Mouse (Mus musculus) myocyte (in vitro differentiated cells): ENCODE measurements around the gene Nepn. TPM values are rescaled to one million over a fixed set of nuclear protein-coding genes. Genes with fewer than 3 reads are reported as not detected.

Experiments used
- H3K27me3 ChIP-seq: one replicate; pipeline ENCODE4 v1.6.1; 2011; ENCODE audit not compliant: control insufficient read depth, insufficient read depth, insufficient read length
- H3K36me3 ChIP-seq: one replicate; pipeline ENCODE4 v1.6.1; 2011; ENCODE audit not compliant: control insufficient read depth, insufficient read depth
- H3K4me2 ChIP-seq: one replicate; pipeline ENCODE4 v1.6.1; 2011; ENCODE audit warnings: low read depth, control low read depth
- H3K4me3 ChIP-seq: one replicate; pipeline ENCODE4 v1.5.1; 2011; ENCODE audit warnings: mild to moderate bottlenecking, control low read depth, moderate library complexity
- H3K79me2 ChIP-seq: one replicate; pipeline ENCODE4 v1.6.1; 2011; ENCODE audit not compliant: control insufficient read depth, insufficient read depth
- H3ac ChIP-seq: one replicate; pipeline ENCODE4 v1.6.1; 2011; ENCODE audit not compliant: control insufficient read depth, insufficient read length
- CEBPB ChIP-seq: IDR thresholded peaks from 2 replicates; pipeline ENCODE4 v1.6.1; 2011; ENCODE audit warnings: mild to moderate bottlenecking, moderate library complexity; ENCODE audit not compliant: poor library complexity, insufficient read depth, severe bottlenecking
- E2F4 ChIP-seq: IDR thresholded peaks from one replicate; pipeline ENCODE4 v1.6.1; 2011; ENCODE audit warnings: mild to moderate bottlenecking, control low read depth, moderate library complexity; ENCODE audit not compliant: insufficient read depth
- MAX ChIP-seq: IDR thresholded peaks from one replicate; pipeline ENCODE4 v1.6.1; 2011; ENCODE audit warnings: low read depth, mild to moderate bottlenecking, control low read depth
- MYOD1 ChIP-seq, 3 experiments: IDR thresholded peaks; one replicate each; pipeline ENCODE4 v1.6.1; 2011; ENCODE audit warnings: control low read depth in 2 of 3, low read depth in 2 of 3, mild to moderate bottlenecking in 2 of 3, moderate library complexity in 1 of 3; ENCODE audit not compliant: insufficient read length in 2 of 3, control insufficient read depth in 1 of 3
- MYOG ChIP-seq, 3 experiments: IDR thresholded peaks; one replicate each; pipeline ENCODE4 v1.6.1; 2011; ENCODE audit warnings: control low read depth in 2 of 3, low read depth in 2 of 3, mild to moderate bottlenecking in 2 of 3; ENCODE audit not compliant: insufficient read length in 2 of 3, control insufficient read depth in 1 of 3, insufficient read depth in 1 of 3
- POLR2A ChIP-seq: IDR thresholded peaks from one replicate; pipeline ENCODE4 v1.6.1; 2011; ENCODE audit warnings: low read depth, mild to moderate bottlenecking, control low read depth, moderate library complexity; ENCODE audit not compliant: insufficient read length
- POLR2AphosphoS2 ChIP-seq: IDR thresholded peaks from one replicate; pipeline ENCODE4 v1.6.1; 2011; ENCODE audit warnings: low read depth, control low read depth; ENCODE audit not compliant: insufficient read length
- REST ChIP-seq: IDR thresholded peaks from one replicate; pipeline ENCODE4 v1.6.1; 2011; ENCODE audit warnings: mild to moderate bottlenecking, control low read depth, moderate library complexity; ENCODE audit not compliant: insufficient read depth, insufficient read length
- SRF ChIP-seq: IDR thresholded peaks from one replicate; pipeline ENCODE4 v1.6.1; 2011; ENCODE audit warnings: low read depth; ENCODE audit not compliant: control insufficient read depth, insufficient read length
- TCF12 ChIP-seq: IDR thresholded peaks from one replicate; pipeline ENCODE4 v1.6.1; 2011; ENCODE audit warnings: mild to moderate bottlenecking, control low read depth; ENCODE audit not compliant: poor library complexity, insufficient read depth, severe bottlenecking
- TCF3 ChIP-seq: IDR thresholded peaks from one replicate; pipeline ENCODE4 v1.6.1; 2011; ENCODE audit warnings: low read depth, control low read depth; ENCODE audit not compliant: insufficient read length
- USF1 ChIP-seq: IDR thresholded peaks from one replicate; pipeline ENCODE4 v1.6.1; 2011; ENCODE audit warnings: low read depth, mild to moderate bottlenecking, control low read depth, moderate library complexity
- polyA plus RNA-seq: library from polyadenylated mRNA; unstranded; fragments of >200 nt; fragmentation: generic; extraction: Trizol; gene quantifications from one replicate; pipeline ENCODE4 v1.2.1, GENCODE M21; 2012; ENCODE audit warnings: missing spikeins

Nepn gene
- polyA plus RNA-seq, 1 experiment: 0.02 TPM

DNA sequence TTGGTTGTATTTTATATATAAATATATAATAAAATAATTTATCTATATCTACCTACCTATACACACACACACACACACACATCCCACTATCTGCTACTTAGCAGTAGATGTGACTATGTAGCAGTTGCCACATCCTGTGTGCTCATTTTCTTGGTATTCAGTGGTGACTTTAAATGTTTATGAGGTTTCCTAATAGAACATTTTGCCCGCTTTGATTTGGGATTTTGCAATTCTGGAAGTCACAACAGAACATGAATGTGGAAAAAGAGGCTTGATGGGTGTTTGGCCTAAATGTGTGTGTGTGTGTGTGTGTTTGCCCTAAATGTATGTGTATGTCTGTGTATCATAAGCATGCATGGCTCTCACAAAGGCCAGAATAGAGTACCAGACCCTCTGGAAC, 5.2 kb upstream of the Nepn start:
- no peak overlapping the region for H3ac ChIP-seq
- no peaks in the 10 kb centered on the region for H3K36me3 ChIP-seq
- no peaks in the 10 kb centered on the region for H3K27me3 ChIP-seq
- TF ChIP-seq CEBPB (peak; percentile 51; the same call in 1 of the 2 replicates), MAX (no peak)
- peak overlapping the region; percentile 25 for H3K4me2 ChIP-seq
- H3K79me2 ChIP-seq: peaks cover 29% of the 10 kb centered on the region
- H3K4me3 ChIP-seq: peak overlapping the region; percentile 84

GRCm38 (mm10) chr10:52384823-52385610, 3.8 kb upstream of the Nepn start:
- no peaks in the 10 kb centered on the region for H3K27me3 ChIP-seq
- H3K4me3 ChIP-seq: no peak overlapping the region
- H3K4me2 ChIP-seq: no peak overlapping the region
- H3ac ChIP-seq: no peak overlapping the region
- TF ChIP-seq MYOD1 (IDR thresholded peaks at IDR 0.05; ENCODE audit: control insufficient read depth in 1 of 3, insufficient read length in 2 of 3, low read depth in 2 of 3) (no peak), POLR2A (no peak), TCF3 (no peak), REST (no peak), POLR2AphosphoS2 (no peak), TCF12 (no peak), MAX (no peak), USF1 (no peak), CEBPB (no peak), E2F4 (no peak), MYOG (IDR thresholded peaks at IDR 0.05; ENCODE audit: control insufficient read depth in 1 of 3, insufficient read depth in 1 of 3, insufficient read length in 2 of 3, low read depth in 2 of 3) (no peak), SRF (no peak)
- H3K79me2 ChIP-seq: peaks cover 16% of the 10 kb centered on the region
- no peaks in the 10 kb centered on the region for H3K36me3 ChIP-seq

DNA sequence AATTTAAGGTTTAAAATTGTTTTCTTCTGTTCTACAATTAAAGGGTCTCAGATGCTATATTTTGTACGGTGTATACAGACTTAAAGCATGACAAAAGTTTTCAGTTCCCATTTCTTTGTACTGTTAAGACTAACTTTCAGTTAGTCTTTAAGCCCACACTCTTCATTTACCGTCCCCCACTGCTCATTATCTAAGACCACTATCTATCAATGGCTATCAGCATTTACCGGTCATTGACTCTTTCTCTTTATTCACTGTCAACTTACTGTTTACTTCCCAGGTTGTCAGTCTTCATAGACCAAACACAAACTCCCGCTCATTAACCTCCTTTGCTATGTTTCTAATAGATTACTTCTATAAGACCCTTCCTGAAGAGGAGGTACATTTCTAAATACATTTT, 1.6 kb upstream of the Nepn start:
- TF ChIP-seq POLR2AphosphoS2: no peak
- no peak for TF ChIP-seq CEBPB
- no peak for TF ChIP-seq MAX
- TF ChIP-seq REST: no peak
- no peak for TF ChIP-seq TCF3
- TF ChIP-seq POLR2A: no peak
- TF ChIP-seq SRF: no peak
- TF ChIP-seq E2F4: no peak
- no peak for TF ChIP-seq USF1
- no peak for TF ChIP-seq MYOD1 (IDR thresholded peaks at IDR 0.05; ENCODE audit: control insufficient read depth in 1 of 3, insufficient read length in 2 of 3, low read depth in 2 of 3)
- no peak for TF ChIP-seq TCF12
- TF ChIP-seq MYOG (IDR thresholded peaks at IDR 0.05; ENCODE audit: control insufficient read depth in 1 of 3, insufficient read depth in 1 of 3, insufficient read length in 2 of 3, low read depth in 2 of 3): no peak
- H3K4me2 ChIP-seq: no peak overlapping the region
- no peak overlapping the region for H3K4me3 ChIP-seq
- H3K36me3 ChIP-seq: no peaks in the 10 kb centered on the region
- no peak overlapping the region for H3ac ChIP-seq
- H3K79me2 ChIP-seq: no peaks in the 10 kb centered on the region
- H3K27me3 ChIP-seq: no peaks in the 10 kb centered on the region

GRCm38 (mm10) chr10:52389438-52389837, 666 bp downstream of the Nepn start:
- Histone ChIP-seq H3K4me2 (no peak overlapping the region), H3K36me3 (no peaks in the 10 kb centered on the region), H3ac (no peak overlapping the region), H3K27me3 (no peaks in the 10 kb centered on the region), H3K79me2 (no peaks in the 10 kb centered on the region), H3K4me3 (no peak overlapping the region)
- TF ChIP-seq POLR2AphosphoS2 (no peak), MAX (no peak), USF1 (no peak), E2F4 (no peak), REST (no peak), MYOD1 (IDR thresholded peaks at IDR 0.05; ENCODE audit: control insufficient read depth in 1 of 3, insufficient read length in 2 of 3, low read depth in 2 of 3) (no peak), POLR2A (no peak), TCF12 (no peak), TCF3 (no peak), SRF (no peak), MYOG (IDR thresholded peaks at IDR 0.05; ENCODE audit: control insufficient read depth in 1 of 3, insufficient read depth in 1 of 3, insufficient read length in 2 of 3, low read depth in 2 of 3) (no peak), CEBPB (no peak)

DNA sequence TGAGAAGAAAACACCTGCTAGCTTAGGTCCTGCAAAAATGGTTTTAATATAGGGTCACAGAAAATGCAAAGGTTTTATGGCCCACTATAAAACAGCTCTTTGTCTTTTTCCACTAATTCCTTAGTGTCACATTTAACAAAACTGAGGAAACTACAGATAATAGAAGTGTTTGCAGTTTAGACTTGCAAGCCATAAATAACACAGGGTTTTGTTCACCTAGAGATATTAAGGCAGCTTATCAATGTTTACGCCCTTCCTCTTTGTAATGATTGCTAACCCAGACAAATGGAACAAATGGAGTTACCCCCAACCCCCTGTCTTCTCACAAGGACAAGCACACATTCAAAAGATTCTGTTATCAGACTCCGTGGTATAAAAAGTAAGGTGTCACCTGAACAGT, 2.4 kb downstream of the Nepn start:
- Histone ChIP-seq H3K27me3 (no peaks in the 10 kb centered on the region), H3K4me3 (no peak overlapping the region), H3K4me2 (no peak overlapping the region), H3ac (no peak overlapping the region), H3K36me3 (no peaks in the 10 kb centered on the region), H3K79me2 (no peaks in the 10 kb centered on the region)
- no peak for TF ChIP-seq SRF
- no peak for TF ChIP-seq TCF12
- no peak for TF ChIP-seq MYOG (IDR thresholded peaks at IDR 0.05; ENCODE audit: control insufficient read depth in 1 of 3, insufficient read depth in 1 of 3, insufficient read length in 2 of 3, low read depth in 2 of 3)
- no peak for TF ChIP-seq MYOD1 (IDR thresholded peaks at IDR 0.05; ENCODE audit: control insufficient read depth in 1 of 3, insufficient read length in 2 of 3, low read depth in 2 of 3)
